In the genomic region with DNA sequence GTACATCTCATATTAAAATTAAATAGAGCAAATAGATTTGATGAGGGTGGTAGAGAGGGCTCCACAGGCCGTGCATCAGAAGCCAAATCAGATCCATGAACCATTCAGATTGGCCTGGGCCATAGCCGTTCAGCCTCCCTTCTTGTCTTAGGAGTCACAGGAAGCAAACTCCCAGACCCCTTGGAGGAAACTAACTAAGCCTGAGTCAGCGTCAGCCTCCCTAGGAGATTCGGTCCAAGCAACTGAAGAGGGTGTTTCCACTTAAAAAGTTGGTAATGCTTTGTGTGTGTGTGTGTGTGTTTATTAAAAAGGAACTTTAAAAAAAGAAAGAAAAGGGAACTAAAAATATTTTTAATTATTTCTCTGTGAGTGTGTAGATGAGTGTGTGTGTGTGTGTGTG, we compare ENCODE assay signal across 16 mouse cellular contexts. TPM values are rescaled to one million over a fixed set of nuclear protein-coding genes. Genes with fewer than 3 reads are reported as not detected.
DNase-seq lines count a peak whose midpoint lies in the region; ATAC-seq and TF ChIP-seq lines count a peak whose summit lies in the region.
"Had no signal": no experiment of that assay in that cellular context is flagged by ENCODE, and none has a peak within 500 bp of the region (broad histone marks: within the 10 kb centered on the region; RNA-seq: fewer than 3 reads in every experiment).

No protein-coding gene starts in this region.

- no peaks in the 10 kb centered on the region for H3K36me3 ChIP-seq in heart, embryonic 10.5 days
- H3K36me3 ChIP-seq in kidney, embryonic 16.5 days (ENCODE audit: insufficient read depth, low read length) = no peaks in the 10 kb centered on the region
- H3K36me3 ChIP-seq in kidney, adult 2 months (ENCODE audit: control insufficient read depth, insufficient read depth, low read length) = no peaks in the 10 kb centered on the region
- no peaks in the 10 kb centered on the region for H3K36me3 ChIP-seq in heart, embryonic 15.5 days
- H3K36me3 ChIP-seq: embryonic facial prominence, embryonic 15.5 days; midbrain, embryonic 10.5 days had no signal

- DNase-seq in heart, adult 11 months = peak; percentile 95
- DNase-seq in heart, embryonic 10.5 days (ENCODE audit: low spot score) = no peak
- no peak for DNase-seq in kidney, adult 2 months
- peak; percentile 54 for DNase-seq in 3134 (ENCODE audit: extremely low read depth, insufficient read length, low spot score)
- no peak for DNase-seq in cerebellum, adult 11-12 months
- no peak for DNase-seq in cerebellum, adult 9-11 months
- DNase-seq: adrenal gland, postnatal 25 days; B cell, adult 2 months; cerebellum, adult 8-10 months; gastrocnemius, postnatal 10 days; lung, postnatal 14 days; thymus, postnatal 36 days had no signal

- H3K27ac ChIP-seq in heart, embryonic 10.5 days = no peak overlapping the region
- no peak overlapping the region for H3K27ac ChIP-seq in kidney, embryonic 16.5 days (ENCODE audit: low read length)
- H3K27ac ChIP-seq in kidney, adult 2 months (ENCODE audit: insufficient read depth, low read depth, low read length) = no peak overlapping the region
- H3K27ac ChIP-seq in heart, embryonic 15.5 days = no peak overlapping the region; the same call in 1 of the 2 replicates
- H3K27ac ChIP-seq: midbrain, embryonic 10.5 days had no signal

- 45% methylated on average over 4 of the region's 4 CpGs for whole genome bisulfite sequencing in heart, embryonic 10.5 days
- 57% methylated on average over 4 of the region's 4 CpGs for WGBS in kidney, embryonic 16.5 days
- 59% methylated on average over 4 of the region's 4 CpGs for WGBS in kidney, adult 2 months
- 51% methylated on average over 4 of the region's 4 CpGs for WGBS in heart, embryonic 15.5 days

- 0 out of 2 replicates have a peak overlapping the region, but pooled peaks have one; percentile 6 for H3K4me2 ChIP-seq in kidney, embryonic 16.5 days (replicated peaks; ENCODE audit: low read depth, low read length)
- peak overlapping the region; percentile 4; the same call in 1 of the 2 replicates for H3K4me2 ChIP-seq in heart, embryonic 15.5 days
- H3K4me2 ChIP-seq: embryonic facial prominence, embryonic 15.5 days had no signal

- no peak for TF ChIP-seq POLR2A in kidney, adult 2 months (IDR thresholded peaks at IDR 0.05; ENCODE audit: low read depth, low read length)

- no peak overlapping the region for H3K9ac ChIP-seq in kidney, embryonic 16.5 days (replicated peaks; ENCODE audit: low read length)
- H3K9ac ChIP-seq in heart, embryonic 15.5 days = no peak overlapping the region
- H3K9ac ChIP-seq: embryonic facial prominence, embryonic 15.5 days had no signal

- peaks cover 20% of the 10 kb centered on the region for H3K27me3 ChIP-seq in heart, embryonic 10.5 days (ENCODE audit: insufficient read depth, poor library complexity, severe bottlenecking)
- no peaks in the 10 kb centered on the region for H3K27me3 ChIP-seq in kidney, embryonic 16.5 days (ENCODE audit: insufficient read depth, low read length)
- H3K27me3 ChIP-seq in kidney, adult 2 months (replicated peaks; ENCODE audit: control insufficient read depth, insufficient read depth, low read length) = no peaks in the 10 kb centered on the region
- H3K27me3 ChIP-seq in heart, embryonic 15.5 days = no peaks in the 10 kb centered on the region

- no peak for TF ChIP-seq CTCF in kidney, adult 2 months (conservative IDR thresholded peaks at IDR 0.05; ENCODE audit: insufficient read depth, insufficient read length, low read depth, low read length)

- H3K4me1 ChIP-seq in heart, embryonic 10.5 days = peaks cover 41% of the 10 kb centered on the region
- peaks cover 42% of the 10 kb centered on the region for H3K4me1 ChIP-seq in kidney, embryonic 16.5 days (ENCODE audit: insufficient read depth, low read length)
- no peaks in the 10 kb centered on the region for H3K4me1 ChIP-seq in kidney, adult 2 months (ENCODE audit: control insufficient read depth, insufficient read depth, low read length)
- H3K4me1 ChIP-seq in heart, embryonic 15.5 days (replicated peaks) = peaks cover 34% of the 10 kb centered on the region

- ATAC-seq in kidney, embryonic 16.5 days (ENCODE audit: low FRiP score, low TSS enrichment) = no peak
- ATAC-seq in heart, embryonic 15.5 days (replicated peaks; ENCODE audit: insufficient number of reproducible peaks, insufficient read depth, low FRiP score, low read depth) = no peak

- no peak overlapping the region for H3K4me3 ChIP-seq in heart, embryonic 10.5 days
- no peak overlapping the region for H3K4me3 ChIP-seq in kidney, embryonic 16.5 days (ENCODE audit: low read length)
- no peak overlapping the region for H3K4me3 ChIP-seq in kidney, adult 2 months (ENCODE audit: insufficient read depth, low read depth, low read length)
- 0 out of 2 replicates have a peak overlapping the region, but pooled peaks have one; percentile 90 for H3K4me3 ChIP-seq in heart, embryonic 15.5 days
- H3K4me3 ChIP-seq: embryonic facial prominence, embryonic 15.5 days; midbrain, embryonic 10.5 days had no signal

- H3K9me3 ChIP-seq in heart, embryonic 10.5 days = no peaks in the 10 kb centered on the region
- no peaks in the 10 kb centered on the region for H3K9me3 ChIP-seq in kidney, embryonic 16.5 days (ENCODE audit: low read length)
- no peaks in the 10 kb centered on the region for H3K9me3 ChIP-seq in heart, embryonic 15.5 days (replicated peaks)
- H3K9me3 ChIP-seq: embryonic facial prominence, embryonic 15.5 days; midbrain, embryonic 10.5 days had no signal

RNA-seq across cellular contexts. Expression of a gene that starts 35.0 kb away (rescaled TPM):
- polyA plus RNA-seq in heart, embryonic 10.5 days (2016; fragmentation: Nextera tagmentation; extraction: Ambion mirVana) = 202 and 238 TPM in 2 replicates
- polyA plus RNA-seq in kidney, embryonic 16.5 days (2015; fragmentation: Nextera tagmentation; extraction: Ambion mirVana) = 141 and 157 TPM in 2 replicates
- polyA plus RNA-seq in kidney, adult 2 months (2012; rRNA removed) = 122 and 124 TPM in 2 replicates
- polyA plus RNA-seq in heart, embryonic 15.5 days (2015; fragmentation: Nextera tagmentation; extraction: Ambion mirVana) = 149 and 169 TPM in 2 replicates

Comparison
In these comparisons a context has a peak if more than half of its experiments do, and no peak if none do; other contexts are left out.
1. DNase-seq: peak in heart, adult 11 months (single experiment) and 3134 (single experiment); none in heart, embryonic 10.5 days (single experiment), kidney, adult 2 months (single experiment), cerebellum, adult 11-12 months (single experiment) and cerebellum, adult 9-11 months (single experiment).